ENCODE assay signal across 29 mouse cellular contexts in genomic region chr7:142514048-142514447, GRCm38 (mm10). TPM values are rescaled to one million over a fixed set of nuclear protein-coding genes. Genes with fewer than 3 reads are reported as not detected.
A peak's percentile ranks its signal among the peaks of the same experiment; 100 is the strongest.
DNase-seq lines count a peak whose midpoint lies in the region; ATAC-seq and TF ChIP-seq lines count a peak whose summit lies in the region.
"Had no signal": no experiment of that assay in that cellular context is flagged by ENCODE, and none has a peak within 500 bp of the region (broad histone marks: within the 10 kb centered on the region; RNA-seq: fewer than 3 reads in every experiment).

No protein-coding gene starts in this region.

- no peaks in the 10 kb centered on the region for H3K27me3 ChIP-seq in forebrain, embryonic 10.5 days (ENCODE audit: poor library complexity, severe bottlenecking)
- no peaks in the 10 kb centered on the region for H3K27me3 ChIP-seq in forebrain, postnatal 0 days (ENCODE audit: insufficient read depth, low read length)
- no peaks in the 10 kb centered on the region for H3K27me3 ChIP-seq in heart, embryonic 12.5 days (replicated peaks)
- H3K27me3 ChIP-seq in embryonic facial prominence, embryonic 15.5 days, result no peaks in the 10 kb centered on the region
- no peaks in the 10 kb centered on the region for H3K27me3 ChIP-seq in myocyte (ENCODE audit: control insufficient read depth, insufficient read depth, insufficient read length)
- H3K27me3 ChIP-seq in liver, postnatal 0 days (ENCODE audit: insufficient read depth, low read length), result no peaks in the 10 kb centered on the region
- H3K27me3 ChIP-seq: CH12.LX; midbrain, embryonic 12.5 days; stomach, embryonic 15.5 days had no signal

- TF ChIP-seq CTCF in forebrain, postnatal 0 days (IDR thresholded peaks at IDR 0.05; ENCODE audit: low read depth), result no peak
- no peak for TF ChIP-seq CTCF in liver, postnatal 0 days (IDR thresholded peaks at IDR 0.05; ENCODE audit: low read depth)

- no peak for ATAC-seq in forebrain, postnatal 0 days
- ATAC-seq in heart, embryonic 12.5 days (ENCODE audit: insufficient number of reproducible peaks, low FRiP score), result peak; percentile 6; the same call in 1 of the 2 replicates
- no peak for ATAC-seq in embryonic facial prominence, embryonic 15.5 days (ENCODE audit: insufficient number of reproducible peaks, low FRiP score, low TSS enrichment, low read depth)
- no peak for ATAC-seq in liver, postnatal 0 days
- ATAC-seq: activated CD4-positive, CD25-positive, alpha-beta regulatory T cell, adult 4 months; forebrain, embryonic 16.5 days; inflammation-experienced regulatory T-cells, adult 6 months had no signal

- WGBS in forebrain, embryonic 10.5 days, result 88% methylated on average over 4 of the region's 4 CpGs
- WGBS in forebrain, postnatal 0 days, result 88% methylated on average over 4 of the region's 4 CpGs
- WGBS in heart, embryonic 12.5 days, result 74% methylated on average over 4 of the region's 4 CpGs
- 82% methylated on average over 4 of the region's 4 CpGs for WGBS in embryonic facial prominence, embryonic 15.5 days
- 73% methylated on average over 4 of the region's 4 CpGs for WGBS in liver, postnatal 0 days (ENCODE audit: insufficient replicate concordance)

- no peak for TF ChIP-seq POLR2A in myocyte (IDR thresholded peaks at IDR 0.05; ENCODE audit: insufficient read length, low read depth)

- H3K79me2 ChIP-seq in myocyte (ENCODE audit: control insufficient read depth, insufficient read depth), result no peaks in the 10 kb centered on the region

- no peak overlapping the region for H3K9ac ChIP-seq in forebrain, postnatal 0 days
- H3K9ac ChIP-seq in heart, embryonic 12.5 days, result no peak overlapping the region
- H3K9ac ChIP-seq in embryonic facial prominence, embryonic 15.5 days, result no peak overlapping the region
- no peak overlapping the region for H3K9ac ChIP-seq in liver, postnatal 0 days (replicated peaks)
- H3K9ac ChIP-seq: hindbrain, embryonic 14.5 days; midbrain, embryonic 12.5 days; neural tube, embryonic 15.5 days; stomach, embryonic 15.5 days had no signal

- H3K4me2 ChIP-seq in forebrain, postnatal 0 days (ENCODE audit: low read depth), result no peak overlapping the region
- H3K4me2 ChIP-seq in heart, embryonic 12.5 days, result no peak overlapping the region
- H3K4me2 ChIP-seq in embryonic facial prominence, embryonic 15.5 days (replicated peaks), result no peak overlapping the region
- H3K4me2 ChIP-seq in myocyte (ENCODE audit: low read depth), result no peak overlapping the region
- no peak overlapping the region for H3K4me2 ChIP-seq in liver, postnatal 0 days (ENCODE audit: low read depth, low read length)
- H3K4me2 ChIP-seq: hindbrain, embryonic 14.5 days; midbrain, embryonic 12.5 days; neural tube, embryonic 15.5 days; stomach, embryonic 15.5 days had no signal

- no peak for TF ChIP-seq EP300 in liver, postnatal 0 days (IDR thresholded peaks at IDR 0.05; ENCODE audit: low read depth)

- no peak for DNase-seq in forebrain, embryonic 10.5 days (ENCODE audit: extremely low spot score, low spot score)
- DNase-seq in forebrain, postnatal 0 days, result no peak
- no peak for DNase-seq in heart, adult 18-20 months
- no peak for DNase-seq in liver, postnatal 0 days
- DNase-seq: adrenal gland, adult 8-10 months; cerebellum, adult 8-10 months; cerebellum, postnatal 25 days; gastrocnemius, postnatal 10 days; kidney, adult 18-20 months; kidney, postnatal 36 days; lung, postnatal 36 days; retina, postnatal 1 day; right cerebral cortex, postnatal 25 days had no signal

- no peak overlapping the region for H3ac ChIP-seq in myocyte (ENCODE audit: control insufficient read depth, insufficient read length)

- no peaks in the 10 kb centered on the region for H3K36me3 ChIP-seq in forebrain, embryonic 10.5 days (replicated peaks)
- no peaks in the 10 kb centered on the region for H3K36me3 ChIP-seq in forebrain, postnatal 0 days (ENCODE audit: insufficient read depth)
- no peaks in the 10 kb centered on the region for H3K36me3 ChIP-seq in heart, embryonic 12.5 days
- no peaks in the 10 kb centered on the region for H3K36me3 ChIP-seq in embryonic facial prominence, embryonic 15.5 days
- H3K36me3 ChIP-seq in myocyte (ENCODE audit: control insufficient read depth, insufficient read depth), result peaks cover 6% of the 10 kb centered on the region
- H3K36me3 ChIP-seq in liver, postnatal 0 days (replicated peaks; ENCODE audit: insufficient read depth, low read length), result no peaks in the 10 kb centered on the region
- H3K36me3 ChIP-seq: midbrain, embryonic 12.5 days; neural tube, embryonic 15.5 days; stomach, embryonic 15.5 days had no signal

- H3K4me1 ChIP-seq in forebrain, embryonic 10.5 days, result peaks cover 35% of the 10 kb centered on the region
- H3K4me1 ChIP-seq in forebrain, postnatal 0 days (ENCODE audit: insufficient read depth), result no peaks in the 10 kb centered on the region
- peaks cover 38% of the 10 kb centered on the region for H3K4me1 ChIP-seq in heart, embryonic 12.5 days (replicated peaks)
- H3K4me1 ChIP-seq in embryonic facial prominence, embryonic 15.5 days, result peaks cover 45% of the 10 kb centered on the region
- H3K4me1 ChIP-seq in liver, postnatal 0 days (ENCODE audit: insufficient read depth), result no peaks in the 10 kb centered on the region; the same call in 1 of the 2 replicates

- H3K4me3 ChIP-seq in forebrain, embryonic 10.5 days, result no peak overlapping the region
- no peak overlapping the region for H3K4me3 ChIP-seq in forebrain, postnatal 0 days (ENCODE audit: low read depth, low read length)
- no peak overlapping the region for H3K4me3 ChIP-seq in heart, embryonic 12.5 days
- H3K4me3 ChIP-seq in embryonic facial prominence, embryonic 15.5 days (replicated peaks), result no peak overlapping the region
- no peak overlapping the region for H3K4me3 ChIP-seq in myocyte
- no peak overlapping the region for H3K4me3 ChIP-seq in liver, postnatal 0 days (ENCODE audit: low read depth, low read length)
- H3K4me3 ChIP-seq: layer of hippocampus, adult 2 months; left cerebral cortex, adult 2 months; midbrain, embryonic 12.5 days; neural tube, embryonic 15.5 days; stomach, embryonic 15.5 days had no signal

- no peaks in the 10 kb centered on the region for H3K9me3 ChIP-seq in forebrain, embryonic 10.5 days
- H3K9me3 ChIP-seq in forebrain, postnatal 0 days (ENCODE audit: low read length), result no peaks in the 10 kb centered on the region
- no peaks in the 10 kb centered on the region for H3K9me3 ChIP-seq in heart, embryonic 12.5 days (replicated peaks)
- no peaks in the 10 kb centered on the region for H3K9me3 ChIP-seq in embryonic facial prominence, embryonic 15.5 days (replicated peaks)
- H3K9me3 ChIP-seq in liver, postnatal 0 days (ENCODE audit: low read length), result no peaks in the 10 kb centered on the region
- H3K9me3 ChIP-seq: midbrain, embryonic 12.5 days; neural tube, embryonic 15.5 days; stomach, embryonic 15.5 days had no signal

- 0 out of 2 replicates have a peak overlapping the region, but pooled peaks have one; percentile 22 for H3K27ac ChIP-seq in forebrain, embryonic 10.5 days
- H3K27ac ChIP-seq in forebrain, postnatal 0 days (ENCODE audit: low read depth, low read length), result no peak overlapping the region
- H3K27ac ChIP-seq in heart, embryonic 12.5 days (ENCODE audit: poor library complexity, severe bottlenecking), result no peak overlapping the region
- H3K27ac ChIP-seq in embryonic facial prominence, embryonic 15.5 days (replicated peaks), result peak overlapping the region; percentile 94; the same call in 1 of the 2 replicates
- H3K27ac ChIP-seq in liver, postnatal 0 days (ENCODE audit: low read depth), result no peak overlapping the region
- H3K27ac ChIP-seq: hindbrain, embryonic 14.5 days; layer of hippocampus, adult 2 months; left cerebral cortex, adult 2 months; midbrain, embryonic 12.5 days; neural tube, embryonic 15.5 days had no signal

TF ChIP-seq in myocyte, 11 proteins besides CTCF, POLR2A, EP300 and RAD21 (continues in another document):
- TF ChIP-seq POLR2AphosphoS2 (IDR thresholded peaks at IDR 0.05; ENCODE audit: insufficient read length, low read depth), result peak; percentile 73
- no peak for TF ChIP-seq MAX (IDR thresholded peaks at IDR 0.05; ENCODE audit: low read depth)
- no peak for TF ChIP-seq REST (IDR thresholded peaks at IDR 0.05; ENCODE audit: insufficient read depth, insufficient read length)
- TF ChIP-seq USF1 (IDR thresholded peaks at IDR 0.05; ENCODE audit: low read depth), result no peak

RNA-seq across cellular contexts. Expression of gene Tnnt3, which starts 15.4 kb away (rescaled TPM):
- polyA plus RNA-seq in forebrain, embryonic 10.5 days (2016; fragmentation: Nextera tagmentation; extraction: Ambion mirVana), result 0.33 and 1.1 TPM in 2 replicates
- total RNA-seq in forebrain, postnatal 0 days (2014; rRNA removed), result 1.2 and 1.6 TPM in 2 replicates
- 1.2 and 1.4 TPM in 2 replicates for polyA plus RNA-seq in forebrain, postnatal 0 days (2015; fragmentation: Nextera tagmentation; extraction: Ambion mirVana)
- polyA plus RNA-seq in heart, embryonic 12.5 days (2016; fragmentation: Nextera tagmentation; extraction: Ambion mirVana), result 6.4 and 9.3 TPM in 2 replicates
- total RNA-seq in heart, adult 18-20 months (2021), result under 1 TPM in 1 of 2 experiments, not detected in 1; 0.67 TPM
- polyA plus RNA-seq in embryonic facial prominence, embryonic 15.5 days (2015; fragmentation: Nextera tagmentation; extraction: Ambion mirVana), result 167 and 228 TPM in 2 replicates
- polyA plus RNA-seq in myocyte (2012; fragmentation: generic; extraction: Trizol), result 2,107 TPM
- 3.6 and 72.5 TPM in 2 replicates for polyA plus RNA-seq in liver, postnatal 0 days (2015; fragmentation: Nextera tagmentation; extraction: Ambion mirVana)
- total RNA-seq: granulocyte monocyte progenitor cell, adult 5-6 weeks; layer of hippocampus, adult 2 months; left cerebral cortex, adult 2 months; left cerebral cortex, postnatal 36 days had no signal
- polyA plus RNA-seq: liver, adult 2 months had no signal

RNA-seq across cellular contexts. Expression of gene Mrpl23, which starts 18.4 kb away (rescaled TPM):
- polyA plus RNA-seq in forebrain, embryonic 10.5 days (2016; fragmentation: Nextera tagmentation; extraction: Ambion mirVana), result 15.8 and 16.1 TPM in 2 replicates
- 44.8 and 73.5 TPM in 2 replicates for total RNA-seq in forebrain, postnatal 0 days (2014; rRNA removed)
- polyA plus RNA-seq in forebrain, postnatal 0 days (2015; fragmentation: Nextera tagmentation; extraction: Ambion mirVana), result 25.5 and 27.9 TPM in 2 replicates
- 12.0 and 15.2 TPM in 2 replicates for polyA plus RNA-seq in heart, embryonic 12.5 days (2016; fragmentation: Nextera tagmentation; extraction: Ambion mirVana)
- total RNA-seq in heart, adult 18-20 months (2021), result 10 to 100 TPM; 12.2 to 29.0 TPM
- 28.5 and 32.7 TPM in 2 replicates for polyA plus RNA-seq in embryonic facial prominence, embryonic 15.5 days (2015; fragmentation: Nextera tagmentation; extraction: Ambion mirVana)
- 73.3 TPM for polyA plus RNA-seq in myocyte (2012; fragmentation: generic; extraction: Trizol)
- 18.7 and 19.3 TPM in 2 replicates for polyA plus RNA-seq in liver, postnatal 0 days (2015; fragmentation: Nextera tagmentation; extraction: Ambion mirVana)

RNA-seq across cellular contexts. Expression of gene Lsp1, which starts 53.4 kb away (rescaled TPM):
- 10.7 and 12.0 TPM in 2 replicates for polyA plus RNA-seq in forebrain, embryonic 10.5 days (2016; fragmentation: Nextera tagmentation; extraction: Ambion mirVana)
- total RNA-seq in forebrain, postnatal 0 days (2014; rRNA removed), result 5.7 and 7.9 TPM in 2 replicates
- 5.5 and 6.4 TPM in 2 replicates for polyA plus RNA-seq in forebrain, postnatal 0 days (2015; fragmentation: Nextera tagmentation; extraction: Ambion mirVana)
- 33.4 and 38.4 TPM in 2 replicates for polyA plus RNA-seq in heart, embryonic 12.5 days (2016; fragmentation: Nextera tagmentation; extraction: Ambion mirVana)
- 10 to 100 TPM; 24.7 to 33.1 TPM for total RNA-seq in heart, adult 18-20 months (2021)
- 49.3 and 58.9 TPM in 2 replicates for polyA plus RNA-seq in embryonic facial prominence, embryonic 15.5 days (2015; fragmentation: Nextera tagmentation; extraction: Ambion mirVana)
- polyA plus RNA-seq in myocyte (2012; fragmentation: generic; extraction: Trizol), result 298 TPM
- 31.5 and 33.6 TPM in 2 replicates for polyA plus RNA-seq in liver, postnatal 0 days (2015; fragmentation: Nextera tagmentation; extraction: Ambion mirVana)

Comparison
In these comparisons a context has a peak if more than half of its experiments do, and no peak if none do; other contexts are left out.
1. H3K27ac ChIP-seq: peak in forebrain, embryonic 10.5 days (single experiment) and embryonic facial prominence, embryonic 15.5 days (single experiment); none in forebrain, postnatal 0 days (single experiment), heart, embryonic 12.5 days (single experiment) and liver, postnatal 0 days (single experiment).